Mouse (Mus musculus) midbrain, postnatal 0 days (tissue): ENCODE measurements around the gene Fam20b. TPM values are rescaled to one million over a fixed set of nuclear protein-coding genes. Genes with fewer than 3 reads are reported as not detected.
A peak's percentile ranks its signal among the peaks of the same experiment; 100 is the strongest.

Experiments used
- ATAC-seq: fragments of 200-750 bp; cut with Nextera tagmentation; 2 replicates; pipeline ENCODE4 v1.8.0; 2017; ENCODE audit warnings: moderate number of reproducible peaks, mild to moderate bottlenecking, moderate TSS enrichment, moderate library complexity; ENCODE audit not compliant: low FRiP score
- DNase-seq: peaks from one replicate; pipeline ENCODE4 v3.0.0-alpha.2; 2015; ENCODE audit warnings: low spot score
- H3K27ac ChIP-seq: fragments of 300-500 bp; sonication (generic); 2 replicates; pipeline ENCODE4 v1.5.1; 2014; ENCODE audit warnings: low read depth, mild to moderate bottlenecking, low read length, mixed read lengths
- H3K27me3 ChIP-seq: fragments of 300-500 bp; sonication (generic); 2 replicates; pipeline ENCODE4 v1.6.1; 2014; ENCODE audit warnings: low read length, control low read depth, mixed read lengths; ENCODE audit not compliant: insufficient read depth
- H3K36me3 ChIP-seq: fragments of 300-500 bp; sonication (generic); 2 replicates; pipeline ENCODE4 v1.6.1; 2014; ENCODE audit warnings: low read length, control low read depth, mixed read lengths; ENCODE audit not compliant: insufficient read depth
- H3K4me1 ChIP-seq: fragments of 300-500 bp; sonication (generic); 2 replicates; pipeline ENCODE4 v1.6.1; 2014; ENCODE audit warnings: mild to moderate bottlenecking, control low read depth, antibody characterized with exemption, low read length, mixed read lengths; ENCODE audit not compliant: insufficient read depth
- H3K4me2 ChIP-seq: fragments of 300-500 bp; sonication (generic); 2 replicates; pipeline ENCODE4 v1.6.1; 2014; ENCODE audit warnings: low read depth, mild to moderate bottlenecking, low read length, mixed read lengths; ENCODE audit not compliant: poor library complexity, severe bottlenecking
- H3K4me3 ChIP-seq: fragments of 300-500 bp; sonication (generic); 2 replicates; pipeline ENCODE4 v1.5.1; 2014; ENCODE audit warnings: low read depth, mild to moderate bottlenecking, low read length, moderate library complexity
- H3K9ac ChIP-seq: fragments of 300-500 bp; sonication (generic); replicated peaks from 2 replicates; pipeline ENCODE4 v1.6.1; 2014; ENCODE audit warnings: mild to moderate bottlenecking, low read length, moderate library complexity, mixed read lengths; ENCODE audit not compliant: poor library complexity, severe bottlenecking
- H3K9me3 ChIP-seq: fragments of 300-500 bp; sonication (generic); 2 replicates; pipeline ENCODE4 v1.6.1; 2016; ENCODE audit warnings: low read length, control low read depth
- CTCF ChIP-seq: IDR thresholded peaks from 2 replicates; pipeline ENCODE4 v1.5.1; 2016; ENCODE audit warnings: antibody characterized with exemption, mild to moderate bottlenecking
- WGBS: fragments of 180-500 bp; shearing (Covaris S2); extraction: QIAGEN DNeasy Blood & Tissue Kit; methylation state at CpG from one replicate; pipeline ENCODE4 v1.1.7; 2014; 5-methylcytosine and 5-hydroxymethylcytosine counted together
- polyA plus RNA-seq: library from polyadenylated mRNA; unstranded; fragments of >200 nt; fragmentation: Nextera tagmentation; extraction: Ambion mirVana; gene quantifications from 2 replicates; pipeline ENCODE4 v1.2.1, GENCODE M21; 2015
- total RNA-seq: library from RNA; depleted of rRNA; stranded (reverse); fragments of >200 nt; gene quantifications from 2 replicates; pipeline ENCODE4 v1.2.3, GENCODE M21; 2014

The Fam20b gene
- total and polyA plus RNA-seq, 2 experiments from 2014 or later, result 32.3 to 69.9 TPM

DNA sequence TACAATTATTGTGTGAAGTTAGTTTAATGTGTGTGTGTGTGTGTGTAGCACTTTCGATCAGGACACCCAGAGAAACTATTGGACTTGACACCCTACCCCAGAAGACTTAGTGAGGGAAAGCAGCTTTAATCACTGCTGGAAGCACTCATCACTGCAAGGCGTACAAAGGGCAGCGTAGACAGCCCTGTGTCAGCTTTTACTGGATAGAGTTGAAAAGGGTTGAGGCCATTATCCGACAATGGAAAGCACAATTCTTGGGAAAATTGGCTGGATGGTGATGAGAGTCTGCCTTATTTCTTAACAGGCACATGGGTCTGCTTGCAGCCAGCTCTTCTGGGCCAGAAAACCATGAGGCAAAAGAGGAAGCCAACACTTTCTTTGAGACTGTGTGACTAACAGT, 1.2 kb upstream of the Fam20b start:
- H3K4me2 ChIP-seq, result 0 out of 2 replicates have a peak overlapping the region, but pooled peaks have one; percentile 71
- no peak overlapping the region for H3K4me3 ChIP-seq
- ATAC-seq (no peak), DNase-seq (no peak)
- H3K27me3 ChIP-seq, result no peaks in the 10 kb centered on the region
- 0 out of 2 replicates have a peak, but pooled peaks cover 3% of the 10 kb centered on the region for H3K4me1 ChIP-seq
- no peaks in the 10 kb centered on the region for H3K36me3 ChIP-seq
- no peak overlapping the region for H3K9ac ChIP-seq
- H3K9me3 ChIP-seq, result no peaks in the 10 kb centered on the region
- no peak for TF ChIP-seq CTCF
- WGBS, result 43% methylated on average over 4 of the region's 4 CpGs
- H3K27ac ChIP-seq, result no peak overlapping the region

DNA sequence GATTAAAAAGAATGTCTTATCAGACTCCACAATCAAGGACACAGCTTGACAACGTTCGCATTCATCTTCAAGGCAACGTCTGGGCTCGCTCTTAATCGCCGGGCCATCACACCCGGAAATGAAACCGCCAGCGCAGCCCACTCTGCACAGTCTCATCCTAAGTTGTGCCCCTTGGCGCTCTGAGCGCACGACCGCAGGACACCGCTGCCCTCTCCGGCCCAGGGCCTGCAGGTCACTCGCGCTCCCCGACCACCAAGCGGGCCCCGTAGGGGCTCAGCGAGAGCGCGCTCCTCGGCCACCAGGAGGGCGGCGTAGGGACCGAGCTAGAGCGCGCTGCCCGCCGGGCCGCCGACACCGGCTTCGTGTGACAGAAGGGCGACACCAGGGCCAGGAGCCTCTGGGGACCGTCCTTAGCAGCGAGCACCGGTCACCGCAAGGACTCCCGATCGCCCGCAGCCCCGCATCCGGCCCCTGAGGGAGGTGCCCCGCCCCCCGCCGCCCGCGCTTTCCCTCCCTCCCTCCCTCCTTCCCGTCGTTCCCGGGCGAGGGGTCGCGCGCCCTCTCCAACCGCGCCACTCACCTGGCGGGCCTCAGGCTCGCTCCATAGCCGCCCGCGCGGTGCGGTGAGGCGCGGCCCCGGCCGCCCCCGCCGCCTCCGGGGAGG, 468 bp downstream of the Fam20b start:
- Histone ChIP-seq H3K4me1 (0 out of 2 replicates have a peak, but pooled peaks cover 3% of the 10 kb centered on the region), H3K36me3 (no peaks in the 10 kb centered on the region), H3K9me3 (no peaks in the 10 kb centered on the region), H3K27me3 (no peaks in the 10 kb centered on the region), H3K27ac (peak overlapping the region; percentile 92), H3K4me2 (peak overlapping the region; percentile 71), H3K9ac (peak overlapping the region; percentile 90), H3K4me3 (peak overlapping the region; percentile 86)
- DNase-seq (peak; percentile 57), ATAC-seq (peak; percentile 86)
- under 1% methylated on average over 40 of the region's 73 CpGs for WGBS
- TF ChIP-seq CTCF, result peak; percentile 37

DNA sequence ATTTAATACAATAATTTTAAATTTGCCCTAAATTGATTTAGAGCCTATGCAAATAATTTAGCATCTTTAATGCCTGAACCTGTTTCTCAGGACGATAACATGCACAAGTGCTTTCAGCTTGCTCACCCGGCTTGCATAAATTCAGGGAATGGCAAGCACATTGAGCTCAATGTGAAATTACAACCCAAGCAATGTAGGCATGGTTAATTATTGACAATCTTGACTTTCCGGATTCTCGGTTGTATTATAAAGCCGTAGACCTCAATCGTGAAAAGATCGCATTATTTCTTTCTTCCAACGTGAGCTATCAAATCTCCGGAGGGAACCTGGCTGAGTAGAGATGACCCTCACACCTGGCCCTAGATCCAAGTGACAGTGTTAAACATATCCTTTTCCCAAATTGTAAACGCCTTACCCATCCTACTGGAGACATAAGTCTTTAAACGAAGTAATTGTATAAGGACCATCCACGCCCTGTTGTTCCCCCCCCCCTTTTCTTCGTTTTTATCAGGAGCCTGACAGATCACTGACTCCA, 1.1 kb downstream of the Fam20b start:
- DNase-seq, result no peak
- Histone ChIP-seq H3K27me3 (no peaks in the 10 kb centered on the region), H3K4me1 (0 out of 2 replicates have a peak, but pooled peaks cover 3% of the 10 kb centered on the region), H3K36me3 (no peaks in the 10 kb centered on the region), H3K4me2 (peak overlapping the region; percentile 71), H3K27ac (peak overlapping the region; percentile 92), H3K9ac (peak overlapping the region; percentile 90), H3K4me3 (peak overlapping the region; percentile 86), H3K9me3 (no peaks in the 10 kb centered on the region)
- 9% methylated on average over 13 of the region's 13 CpGs for WGBS
- no peak for TF ChIP-seq CTCF
- no peak for ATAC-seq

DNA sequence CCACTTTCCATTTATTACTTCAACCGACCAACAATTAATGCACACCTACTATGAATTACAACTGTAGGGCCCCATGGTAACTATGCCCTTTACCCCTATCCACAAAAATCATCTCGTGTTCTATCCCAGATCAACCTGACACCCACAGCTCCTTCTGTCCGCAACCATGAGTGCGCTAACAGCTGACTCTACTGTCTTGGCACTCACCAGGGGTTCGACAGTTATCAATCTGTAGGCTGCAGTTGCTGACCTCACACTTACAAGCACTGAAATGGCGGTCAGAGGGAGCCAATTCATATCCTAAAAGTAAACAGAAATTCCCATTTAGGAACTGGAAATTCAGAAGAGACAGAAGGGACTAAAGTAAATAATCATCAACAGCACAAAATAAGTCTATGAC, 2.2 kb downstream of the Fam20b start:
- Histone ChIP-seq H3K4me1 (0 out of 2 replicates have a peak, but pooled peaks cover 3% of the 10 kb centered on the region), H3K27me3 (no peaks in the 10 kb centered on the region), H3K9me3 (no peaks in the 10 kb centered on the region), H3K4me2 (no peak overlapping the region), H3K27ac (no peak overlapping the region), H3K9ac (no peak overlapping the region), H3K36me3 (no peaks in the 10 kb centered on the region), H3K4me3 (no peak overlapping the region)
- TF ChIP-seq CTCF, result no peak
- WGBS, result 94% methylated on average over 6 of the region's 6 CpGs
- DNase-seq, result no peak
- ATAC-seq, result no peak

DNA sequence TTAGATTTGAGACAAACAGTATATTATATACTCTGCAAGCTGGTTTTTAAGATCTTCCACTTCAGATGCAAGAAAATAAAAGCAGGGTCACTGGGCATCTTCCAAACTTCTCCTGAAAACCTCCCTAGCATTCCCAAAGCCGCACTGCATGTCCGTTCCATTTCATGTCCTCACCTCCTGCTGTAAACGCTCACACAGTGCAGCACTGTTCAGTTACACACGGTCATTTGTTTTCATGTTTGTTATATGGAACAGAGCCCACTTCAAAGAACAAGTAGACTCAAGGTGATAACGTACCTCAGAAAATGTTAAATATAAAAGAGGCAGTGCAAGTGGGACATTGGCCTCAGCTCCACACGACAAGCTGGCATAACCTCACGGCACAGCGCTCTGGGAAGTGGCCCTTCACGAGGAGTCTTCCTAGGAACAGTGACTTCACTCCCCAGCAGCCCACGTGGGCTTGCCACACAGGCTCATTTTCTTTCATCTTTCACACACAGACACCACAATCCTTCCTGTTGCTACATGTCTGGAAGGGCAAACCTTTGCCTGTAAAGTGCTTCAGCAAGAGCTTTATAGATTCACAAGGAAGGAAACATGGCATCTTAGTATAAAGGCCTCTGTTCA, 8.3 kb downstream of the Fam20b start:
- no peaks in the 10 kb centered on the region for H3K9me3 ChIP-seq
- no peak overlapping the region for H3K4me2 ChIP-seq
- H3K36me3 ChIP-seq, result no peaks in the 10 kb centered on the region
- no peak for ATAC-seq
- no peak for TF ChIP-seq CTCF
- H3K4me3 ChIP-seq, result no peak overlapping the region
- no peaks in the 10 kb centered on the region for H3K4me1 ChIP-seq
- H3K27ac ChIP-seq, result no peak overlapping the region
- H3K9ac ChIP-seq, result no peak overlapping the region
- WGBS, result 39% methylated on average over 10 of the region's 10 CpGs
- no peaks in the 10 kb centered on the region for H3K27me3 ChIP-seq
- peak; percentile 26 for DNase-seq

DNA sequence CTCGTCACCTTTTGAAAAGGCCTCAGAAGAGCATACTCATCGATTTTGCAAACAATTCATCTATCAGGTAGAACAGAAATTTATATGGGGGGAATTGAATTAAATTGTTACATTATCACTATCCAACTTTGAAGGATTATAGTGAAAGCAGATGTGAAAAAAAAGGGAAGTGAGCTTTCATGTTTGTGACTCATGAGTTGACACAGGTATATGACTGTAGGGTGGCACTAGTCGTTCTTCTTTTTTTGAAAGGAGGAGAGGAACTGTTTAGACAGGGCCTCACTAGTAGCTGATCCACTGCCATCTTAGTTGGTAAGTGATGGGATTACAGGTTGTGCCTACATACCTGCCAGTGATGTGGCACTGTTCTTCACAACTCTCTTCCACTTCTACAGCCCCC, 10.2 kb downstream of the Fam20b start:
- no peak for DNase-seq
- H3K4me3 ChIP-seq, result no peak overlapping the region
- no peak overlapping the region for H3K4me2 ChIP-seq
- WGBS, result 98% methylated on average over 3 of the region's 3 CpGs
- no peak overlapping the region for H3K9ac ChIP-seq
- peaks cover 10% of the 10 kb centered on the region; the same call in 1 of the 2 replicates for H3K36me3 ChIP-seq
- H3K27me3 ChIP-seq, result no peaks in the 10 kb centered on the region
- no peak overlapping the region for H3K27ac ChIP-seq
- TF ChIP-seq CTCF, result no peak
- no peak for ATAC-seq
- no peaks in the 10 kb centered on the region for H3K4me1 ChIP-seq
- H3K9me3 ChIP-seq, result no peaks in the 10 kb centered on the region
